Mouse (Mus musculus) hindbrain, embryonic 10.5 days (tissue): ENCODE results near the gene Coro7. TPM values are rescaled to one million over a fixed set of nuclear protein-coding genes. Genes with fewer than 3 reads are reported as not detected.

ENCODE experiments used
- DNase-seq: peaks from one replicate; pipeline ENCODE4 v3.0.0-alpha.2; 2017; ENCODE audit warnings: low spot score
- H3K27ac ChIP-seq: fragments of 300-500 bp; sonication (generic); 2 replicates; pipeline ENCODE4 v1.5.1; 2016; ENCODE audit warnings: mild to moderate bottlenecking, moderate library complexity
- H3K27me3 ChIP-seq: fragments of 300-500 bp; sonication (generic); 2 replicates; pipeline ENCODE4 v1.6.1; 2016; ENCODE audit warnings: mild to moderate bottlenecking; ENCODE audit not compliant: poor library complexity, insufficient read depth, severe bottlenecking
- H3K36me3 ChIP-seq: fragments of 300-500 bp; sonication (generic); 2 replicates; pipeline ENCODE4 v1.6.1; 2016; ENCODE audit warnings: mild to moderate bottlenecking, moderate library complexity
- H3K4me1 ChIP-seq: fragments of 300-500 bp; sonication (generic); replicated peaks from 2 replicates; pipeline ENCODE4 v1.6.1; 2016; ENCODE audit warnings: mild to moderate bottlenecking
- H3K4me3 ChIP-seq: fragments of 300-500 bp; sonication (generic); 2 replicates; pipeline ENCODE4 v1.5.1; 2016; ENCODE audit warnings: mild to moderate bottlenecking, moderate library complexity
- H3K9me3 ChIP-seq: fragments of 300-500 bp; sonication (generic); 2 replicates; pipeline ENCODE4 v1.6.1; 2016; ENCODE audit warnings: mild to moderate bottlenecking, moderate library complexity
- WGBS: fragments of 180-500 bp; shearing (Covaris S2); methylation state at CpG from one replicate; pipeline ENCODE4 v1.1.7; 2016; 5-methylcytosine and 5-hydroxymethylcytosine counted together
- polyA plus RNA-seq: library from polyadenylated mRNA; unstranded; fragments of >200 nt; fragmentation: Nextera tagmentation; extraction: Ambion mirVana; gene quantifications from 2 replicates; pipeline ENCODE4 v1.2.1, GENCODE M21; 2016

Gene Coro7
- 24.4 and 25.5 TPM in 2 replicates for polyA plus RNA-seq

- Histone ChIP-seq H3K4me1 (peaks cover 28% of the 10 kb centered on the region), H3K27ac (peak within 1 kb of the TSS; percentile 85), H3K27me3 (0 out of 2 replicates have a peak, but pooled peaks cover 4% of the 10 kb centered on the region), H3K9me3 (no peaks in the 10 kb centered on the region), H3K36me3 (peaks cover 24% of the 10 kb centered on the region), H3K4me3 (peak within 1 kb of the TSS; percentile 80)
- under 1% methylated on average over 47 of the region's 47 CpGs for WGBS
- peak; percentile 94 for DNase-seq
These were observed at the start of gene Coro7 for GRCm38 (mm10) chr16:4679121-4680018. Gene Coro7 (minus strand): TSS chr16:4679777.

- Histone ChIP-seq H3K4me1 (peaks cover 18% of the 10 kb centered on the region), H3K27ac (no peak overlapping the region), H3K27me3 (peaks cover 7% of the 10 kb centered on the region; the same call in 1 of the 2 replicates), H3K36me3 (no peaks in the 10 kb centered on the region), H3K9me3 (no peaks in the 10 kb centered on the region), H3K4me3 (no peak overlapping the region)
- 84% methylated on average over 1 of the region's 1 CpGs for WGBS
- DNase-seq: no peak
These were observed 48.4 kb upstream of the Coro7 start for GRCm38 (mm10) chr16:4727963-4728362.

GRCm38 (mm10) chr16:4727526-4727925 lies 47.9 kb upstream of the Coro7 start:
- peak overlapping the region; percentile 73; the same call in 1 of the 2 replicates for H3K4me3 ChIP-seq

DNA sequence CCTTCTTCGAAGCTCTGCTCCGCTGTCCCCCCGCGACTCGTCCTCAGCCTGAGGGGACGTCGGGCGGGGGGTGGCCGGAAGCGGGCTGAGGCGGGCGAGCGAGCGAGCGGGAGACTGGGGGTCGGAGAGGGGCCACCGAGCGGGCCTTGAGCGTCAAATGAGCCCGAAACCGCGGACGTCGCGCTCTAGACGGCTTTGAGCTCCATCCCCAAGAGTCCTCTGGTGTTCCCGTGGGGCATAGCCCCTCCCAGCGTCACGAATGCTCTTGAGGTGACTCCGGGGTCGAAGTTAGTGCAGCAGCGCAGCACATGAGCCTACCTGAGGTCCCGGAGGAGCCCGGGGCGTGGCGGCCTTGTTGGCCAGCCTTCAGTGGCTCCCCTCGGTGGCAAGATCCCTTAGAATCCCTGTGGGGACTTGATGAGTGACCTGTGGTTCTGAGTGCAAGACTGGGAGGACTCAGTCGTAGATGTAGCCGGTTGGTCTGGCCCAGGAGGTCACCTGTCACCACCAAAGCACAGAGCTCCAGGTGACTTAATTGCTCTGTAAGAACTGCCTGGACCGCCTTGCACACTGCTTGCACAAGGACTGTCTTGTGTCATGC lies 47.1 kb upstream of the Coro7 start:
- Histone ChIP-seq H3K9me3 (no peaks in the 10 kb centered on the region), H3K27ac (peak overlapping the region; percentile 91), H3K27me3 (peaks cover 7% of the 10 kb centered on the region; the same call in 1 of the 2 replicates), H3K36me3 (no peaks in the 10 kb centered on the region), H3K4me1 (peaks cover 18% of the 10 kb centered on the region), H3K4me3 (peak overlapping the region; percentile 73)
- WGBS: 2% methylated on average over 40 of the region's 40 CpGs
- DNase-seq: no peak

More at GRCm38 (mm10) chr16:4727526-4727925, 47.9 kb upstream of the Coro7 start:
- Histone ChIP-seq H3K27ac (no peak overlapping the region), H3K27me3 (peaks cover 7% of the 10 kb centered on the region; the same call in 1 of the 2 replicates), H3K36me3 (no peaks in the 10 kb centered on the region), H3K9me3 (no peaks in the 10 kb centered on the region), H3K4me1 (peaks cover 18% of the 10 kb centered on the region)
- WGBS: 91% methylated on average over 1 of the region's 1 CpGs
- DNase-seq: no peak

DNA sequence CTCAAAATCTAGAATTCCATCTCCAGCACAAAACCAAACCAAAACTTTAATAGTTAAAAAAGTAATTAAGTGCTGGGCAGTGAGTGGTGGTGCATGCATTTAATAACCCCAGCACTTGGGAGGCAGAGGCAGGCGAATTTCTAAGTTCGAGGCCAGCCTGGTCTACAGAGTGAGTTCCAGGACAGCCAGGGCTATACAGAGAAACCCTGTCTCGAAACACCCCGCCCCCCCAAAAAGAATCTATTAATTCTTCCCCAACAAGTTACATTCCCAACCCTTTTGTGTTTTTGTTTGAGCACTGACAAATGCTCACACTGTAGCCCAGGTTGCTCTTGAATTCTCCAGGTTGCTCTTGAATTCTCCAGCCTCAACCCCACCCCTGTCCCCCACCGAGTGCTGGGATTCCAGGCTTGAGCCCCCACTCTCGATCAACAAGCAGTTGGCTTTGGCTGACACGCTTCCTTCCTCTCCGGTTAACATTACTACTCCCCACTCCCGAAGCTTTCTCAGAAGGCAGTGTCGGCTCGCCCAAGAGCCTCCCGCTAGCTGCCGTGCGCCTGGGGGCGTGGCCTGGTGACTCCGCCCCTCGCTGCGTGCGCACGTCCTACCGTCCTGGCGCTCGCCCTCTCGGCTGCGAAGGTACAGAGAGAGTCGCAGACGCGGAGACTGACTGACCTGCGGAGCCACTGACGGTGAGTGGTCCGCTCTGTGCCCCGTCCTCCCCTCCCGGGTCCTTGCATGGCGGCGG lies 46.4 kb upstream of the Coro7 start, which contains the start of gene Hmox2:
TSS of gene Hmox2 (plus strand) at position 582 of the 748 bp plus-strand sequence.
- DNase-seq: peak; percentile 93
- Histone ChIP-seq H3K27ac (peak within 1 kb of the TSS; percentile 91), H3K27me3 (peaks cover 7% of the 10 kb centered on the region; the same call in 1 of the 2 replicates), H3K4me3 (peak within 1 kb of the TSS; percentile 73), H3K4me1 (peaks cover 18% of the 10 kb centered on the region), H3K9me3 (no peaks in the 10 kb centered on the region), H3K36me3 (no peaks in the 10 kb centered on the region)
- WGBS: 5% methylated on average over 35 of the region's 35 CpGs

DNA sequence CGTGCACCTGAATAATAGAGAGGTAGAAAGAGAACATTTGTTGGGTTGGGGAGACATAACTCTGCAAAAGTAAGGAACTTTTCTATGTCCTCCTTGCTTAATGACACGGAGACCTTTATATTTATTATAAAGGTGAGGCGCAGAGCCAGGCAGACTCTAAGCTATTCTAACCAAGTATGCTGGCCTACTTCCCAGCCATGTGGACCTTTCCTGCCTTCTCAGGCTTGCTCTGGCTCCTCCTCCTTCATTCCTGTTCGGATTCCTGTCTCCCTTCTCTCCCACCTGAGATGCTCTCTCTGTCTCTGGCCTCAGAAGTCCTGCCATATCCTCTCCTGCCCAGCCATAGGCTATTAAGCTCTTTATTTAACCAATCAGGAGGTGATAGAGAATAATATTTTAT lies 45.7 kb upstream of the Coro7 start:
- no peaks in the 10 kb centered on the region for H3K9me3 ChIP-seq
- no peak for DNase-seq
- no peak overlapping the region for H3K27ac ChIP-seq
- no peaks in the 10 kb centered on the region for H3K36me3 ChIP-seq
- H3K4me3 ChIP-seq: no peak overlapping the region
- H3K4me1 ChIP-seq: peaks cover 18% of the 10 kb centered on the region
- WGBS: 77% methylated on average over 4 of the region's 4 CpGs
- peaks cover 7% of the 10 kb centered on the region; the same call in 1 of the 2 replicates for H3K27me3 ChIP-seq

- WGBS: 73% methylated on average over 3 of the region's 3 CpGs
- Histone ChIP-seq H3K36me3 (no peaks in the 10 kb centered on the region), H3K9me3 (no peaks in the 10 kb centered on the region), H3K4me1 (peaks cover 26% of the 10 kb centered on the region), H3K27me3 (peaks cover 7% of the 10 kb centered on the region; the same call in 1 of the 2 replicates), H3K27ac (no peak overlapping the region), H3K4me3 (no peak overlapping the region)
- DNase-seq: no peak
These were observed 43.3 kb upstream of the Coro7 start for GRCm38 (mm10) chr16:4722915-4723209.

DNA sequence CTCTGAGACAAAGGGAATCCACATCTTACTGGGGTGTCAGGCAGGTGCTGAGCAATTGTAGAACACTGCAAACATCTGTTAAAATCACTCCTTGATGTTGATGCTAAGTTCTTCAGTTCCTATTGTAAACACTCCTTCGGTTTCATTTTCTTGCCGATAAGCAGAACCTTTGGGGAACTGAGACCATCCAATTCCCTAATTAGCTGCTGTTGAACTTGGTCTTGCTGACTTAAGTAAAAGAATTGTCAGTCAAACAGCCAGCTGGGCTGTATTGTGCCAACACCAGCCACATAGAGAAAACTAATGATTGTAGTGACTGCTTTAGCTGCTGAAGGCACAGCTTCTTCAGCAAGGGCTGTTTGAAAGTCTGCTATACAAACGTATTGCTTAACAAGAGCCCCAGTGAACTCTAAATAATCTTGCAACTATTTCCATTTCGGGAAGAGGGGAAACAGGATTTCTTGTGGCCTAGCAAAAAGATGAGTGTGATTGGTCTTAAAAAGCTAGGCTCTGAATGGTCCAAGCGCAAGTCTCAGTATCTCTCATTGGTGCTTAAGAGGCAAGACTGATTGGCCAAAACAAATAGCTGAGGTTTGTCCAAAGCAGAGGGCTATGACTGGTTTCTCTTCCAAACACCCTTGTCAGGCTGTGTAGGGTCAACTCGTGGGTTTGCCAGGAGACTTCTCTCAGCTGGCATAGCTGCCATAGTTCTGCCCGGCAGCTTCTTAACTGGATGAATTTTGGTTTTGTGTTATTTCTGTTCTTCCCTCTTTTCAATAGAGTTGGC lies 42.7 kb upstream of the Coro7 start:
- H3K27ac ChIP-seq: no peak overlapping the region
- H3K27me3 ChIP-seq: peaks cover 7% of the 10 kb centered on the region; the same call in 1 of the 2 replicates
- H3K9me3 ChIP-seq: no peaks in the 10 kb centered on the region
- peaks cover 27% of the 10 kb centered on the region for H3K4me1 ChIP-seq
- H3K36me3 ChIP-seq: no peaks in the 10 kb centered on the region
- DNase-seq: no peak
- 80% methylated on average over 7 of the region's 7 CpGs for WGBS
- H3K4me3 ChIP-seq: no peak overlapping the region

DNA sequence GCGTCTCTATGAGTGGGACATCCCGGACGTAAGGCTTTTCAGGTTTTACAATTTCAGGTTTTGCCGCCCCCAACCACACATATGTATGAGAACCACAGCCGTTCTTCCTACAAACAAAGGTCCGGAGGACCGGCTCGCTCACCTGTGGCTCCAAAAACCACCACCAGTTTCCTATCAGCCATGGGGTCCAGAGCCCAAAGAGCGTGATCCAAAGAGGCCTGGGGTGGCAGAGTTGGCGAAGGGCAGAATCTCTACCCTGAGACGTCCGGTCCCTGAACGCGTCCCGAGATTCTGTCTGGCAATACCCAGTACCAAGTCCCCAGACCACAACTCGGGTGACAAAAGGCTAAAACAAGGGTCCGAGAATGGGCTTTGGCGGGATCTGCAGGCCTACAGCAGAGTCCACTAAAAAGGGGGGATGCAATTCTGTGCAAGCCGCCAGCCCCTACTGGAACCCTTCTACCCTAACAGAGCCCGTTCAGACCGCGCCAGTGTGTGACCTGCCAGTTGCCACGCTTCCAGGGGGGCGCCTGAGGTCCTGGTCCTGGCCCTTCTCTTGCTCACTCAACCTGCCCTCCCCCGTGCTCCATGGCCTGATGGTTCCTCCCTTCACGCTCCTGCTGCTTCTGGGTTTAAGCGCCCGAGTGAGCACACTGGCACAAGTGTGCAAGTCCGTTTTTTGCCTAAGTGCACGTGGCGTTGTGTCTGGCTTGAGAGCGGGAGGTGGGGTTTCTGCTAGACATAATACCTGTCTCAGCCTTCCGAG lies 39.4 kb upstream of the Coro7 start, which contains the start of gene Nmral1:
TSS of gene Nmral1 (minus strand) at position 604 of the 766 bp plus-strand sequence.
- Histone ChIP-seq H3K27me3 (no peaks in the 10 kb centered on the region), H3K9me3 (no peaks in the 10 kb centered on the region), H3K4me3 (peak within 1 kb of the TSS; percentile 76), H3K4me1 (peaks cover 17% of the 10 kb centered on the region), H3K27ac (peak within 1 kb of the TSS; percentile 97), H3K36me3 (peaks cover 30% of the 10 kb centered on the region)
- peak; percentile 86 for DNase-seq
- 10% methylated on average over 33 of the region's 33 CpGs for WGBS

GRCm38 (mm10) chr16:4717866-4718265 lies 38.3 kb upstream of the Coro7 start:
- Histone ChIP-seq H3K27ac (peak overlapping the region; percentile 97), H3K27me3 (no peaks in the 10 kb centered on the region)

GRCm38 (mm10) chr16:4713861-4714710 lies 34.5 kb upstream of the Coro7 start:
- Histone ChIP-seq H3K9me3 (no peaks in the 10 kb centered on the region), H3K27ac (no peak overlapping the region), H3K36me3 (peaks cover 78% of the 10 kb centered on the region), H3K4me3 (no peak overlapping the region), H3K27me3 (no peaks in the 10 kb centered on the region), H3K4me1 (peaks cover 9% of the 10 kb centered on the region)
- 93% methylated on average over 17 of the region's 17 CpGs for WGBS
- no peak for DNase-seq

More at GRCm38 (mm10) chr16:4717866-4718265, 38.3 kb upstream of the Coro7 start:
- WGBS: 79% methylated on average over 3 of the region's 3 CpGs
- DNase-seq: no peak
- peaks cover 41% of the 10 kb centered on the region for H3K36me3 ChIP-seq
- peaks cover 17% of the 10 kb centered on the region for H3K4me1 ChIP-seq
- H3K9me3 ChIP-seq: no peaks in the 10 kb centered on the region
- H3K4me3 ChIP-seq: peak overlapping the region; percentile 76
